Mouse (Mus musculus) heart, postnatal 0 days (tissue): Measurements from ENCODE around the gene Ndufc1.

Experiments
- CTCF ChIP-seq: IDR thresholded peaks from 2 replicates; pipeline ENCODE4 v1.5.1; 2016; ENCODE audit warnings: antibody characterized with exemption, control low read depth, low read depth
- EP300 ChIP-seq: IDR thresholded peaks from 2 replicates; pipeline ENCODE4 v1.6.1; 2016; ENCODE audit warnings: antibody characterized with exemption, low read depth

DNA sequence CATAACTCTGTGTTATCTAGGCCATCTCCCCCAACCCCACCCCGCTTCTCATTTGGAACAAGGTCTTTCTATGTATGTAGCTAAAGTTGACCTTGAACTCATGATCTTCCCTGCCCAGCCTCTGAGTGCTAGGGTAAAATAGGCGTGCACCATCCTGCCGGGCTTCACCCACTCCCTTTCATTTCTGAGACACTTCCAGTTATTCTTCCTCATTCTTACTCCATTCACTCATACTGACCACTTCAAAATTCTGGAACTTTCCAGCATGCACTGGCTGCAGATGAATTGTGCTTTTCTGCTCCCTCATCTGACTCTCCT lies 21.7 kb downstream of the Ndufc1 start:
- TF ChIP-seq CTCF, result no peak
- no peak for TF ChIP-seq EP300
